In the genomic region with DNA sequence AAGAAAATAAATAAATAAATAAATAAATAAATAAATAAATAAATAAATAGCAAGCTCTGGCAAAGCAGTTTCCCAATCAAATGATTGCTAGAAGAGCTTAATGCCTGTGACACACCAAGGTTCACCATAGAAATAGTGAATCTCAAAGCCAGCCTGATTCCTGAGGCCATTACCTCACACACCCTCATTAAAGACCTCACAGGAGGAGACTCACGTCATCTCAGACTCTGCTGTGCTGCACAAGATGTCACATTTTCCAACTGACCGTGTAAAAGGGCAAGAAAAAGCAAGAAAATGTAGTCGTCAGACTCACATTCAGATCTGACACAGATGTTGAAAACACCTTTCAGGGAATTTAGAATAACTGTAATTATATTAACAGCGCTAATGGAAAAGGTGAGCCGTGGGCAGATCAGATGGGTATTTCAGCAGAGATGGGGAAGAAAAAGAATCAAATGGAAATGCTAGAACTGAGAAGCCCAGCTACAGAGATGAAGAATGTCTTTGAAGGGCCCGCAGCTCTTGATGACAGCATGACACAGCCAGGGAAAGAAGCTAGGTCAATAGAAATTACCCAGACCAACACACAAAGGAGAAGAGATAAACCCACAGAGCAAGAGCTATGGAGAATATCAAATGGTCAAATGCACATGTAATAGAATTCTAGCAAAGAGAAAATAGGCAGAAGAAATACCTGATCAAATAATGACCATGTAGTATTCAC, we compare ENCODE assay signal across 1 mouse cellular context.
TF ChIP-seq lines count a peak whose summit lies in the region.

No protein-coding gene starts in this region.

TF ChIP-seq in CH12.LX, 34 proteins besides CTCF, POLR2A, EP300 and RAD21 (continued from another document):
- TF ChIP-seq TCF12 (IDR thresholded peaks at IDR 0.05; ENCODE audit: low read depth, low read length): no peak
- no peak for TF ChIP-seq MYC (IDR thresholded peaks at IDR 0.05; ENCODE audit: low read depth, low read length)
- peak; percentile 48; the same call in 1 of the 2 replicates for TF ChIP-seq JUN (IDR thresholded peaks at IDR 0.05; ENCODE audit: insufficient read depth, low read depth, low read length)
